Mouse (Mus musculus): ENCODE measurements around the gene Klrb1f.
A peak's percentile ranks its signal among the peaks of the same experiment; 100 is the strongest.
"Not testable (repeated sequence)": the region's sequence is repeated elsewhere in the genome, so short reads cannot be mapped to it uniquely, and the experiment has no call there.

The Klrb1f gene

GRCm38 (mm10) chr6:129048857-129049473 is 3.3 kb downstream of the Klrb1f start:
- peak; percentile 49 for DNase-seq (ENCODE audit: low read depth, low spot score)

DNA sequence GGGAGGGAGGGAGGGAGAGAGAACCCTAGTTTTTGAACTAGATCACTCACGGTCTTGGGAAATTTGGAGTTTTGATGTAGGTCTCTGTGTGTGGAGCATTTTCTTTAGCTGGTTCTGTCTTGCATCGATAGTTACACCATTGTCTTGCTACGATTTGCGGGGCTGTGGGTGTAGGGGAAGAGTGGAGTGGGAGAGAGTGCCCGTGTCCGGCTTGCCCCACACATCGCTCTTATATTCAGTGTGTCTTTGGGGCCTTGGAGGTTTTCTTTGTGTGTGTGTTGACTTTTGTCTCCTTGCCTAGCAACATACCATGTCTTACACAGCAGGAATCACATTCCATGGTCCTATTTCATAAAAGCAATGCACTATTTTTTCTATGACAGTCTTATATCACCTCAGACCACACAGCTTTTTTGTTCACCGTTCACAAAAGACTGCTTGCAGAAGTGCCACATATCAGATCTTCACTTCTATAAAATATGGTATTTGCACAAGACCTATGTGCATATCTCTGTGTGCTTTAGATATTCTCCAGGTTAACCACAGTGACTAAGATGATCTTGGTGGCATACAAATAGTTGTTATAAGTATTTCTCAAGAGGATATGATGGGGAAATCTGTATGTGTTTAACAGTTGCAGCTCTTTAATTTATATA is 4.0 kb downstream of the Klrb1f start:
- DNase-seq (ENCODE audit: low read depth, low spot score) = no peak

DNA sequence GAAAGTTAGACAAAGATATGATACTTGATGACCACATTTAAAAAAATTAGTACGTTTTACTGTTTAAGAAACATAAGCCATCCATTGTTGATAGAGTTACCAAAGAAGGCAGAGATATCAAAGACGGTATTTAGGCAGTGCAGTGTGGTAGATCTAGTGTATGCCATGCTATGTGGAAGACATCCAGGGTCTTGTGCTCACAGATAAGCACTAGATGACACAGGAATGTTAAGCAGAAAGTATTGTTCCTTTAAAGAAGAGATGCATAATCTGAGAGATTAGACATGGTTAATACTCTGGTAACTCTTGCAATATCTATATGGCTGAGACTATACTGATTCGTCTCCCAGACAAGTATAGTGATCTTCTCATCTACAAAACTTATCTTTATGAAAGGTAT is 5.4 kb downstream of the Klrb1f start:
- DNase-seq (ENCODE audit: low read depth, low spot score) = no peak

DNA sequence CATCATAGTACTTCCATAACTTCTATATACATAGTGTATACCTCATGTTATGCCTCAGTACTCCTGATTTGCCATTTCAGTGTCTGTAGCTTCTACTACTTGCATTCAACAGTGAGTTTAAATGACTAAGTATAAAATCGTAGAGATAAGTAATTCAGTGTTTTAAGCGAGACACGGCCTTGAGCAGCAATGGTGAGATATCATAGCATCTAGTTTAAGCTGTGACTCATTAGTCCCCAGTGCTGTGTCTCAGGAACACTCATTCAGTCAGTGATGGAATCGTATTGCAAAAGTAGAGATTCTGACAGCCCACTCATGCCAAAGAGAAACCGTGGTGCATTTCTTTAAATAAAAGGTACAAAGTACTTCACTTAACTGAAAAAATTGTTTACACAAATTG is 6.0 kb downstream of the Klrb1f start:
- no peak for DNase-seq (ENCODE audit: low read depth, low spot score)

DNA sequence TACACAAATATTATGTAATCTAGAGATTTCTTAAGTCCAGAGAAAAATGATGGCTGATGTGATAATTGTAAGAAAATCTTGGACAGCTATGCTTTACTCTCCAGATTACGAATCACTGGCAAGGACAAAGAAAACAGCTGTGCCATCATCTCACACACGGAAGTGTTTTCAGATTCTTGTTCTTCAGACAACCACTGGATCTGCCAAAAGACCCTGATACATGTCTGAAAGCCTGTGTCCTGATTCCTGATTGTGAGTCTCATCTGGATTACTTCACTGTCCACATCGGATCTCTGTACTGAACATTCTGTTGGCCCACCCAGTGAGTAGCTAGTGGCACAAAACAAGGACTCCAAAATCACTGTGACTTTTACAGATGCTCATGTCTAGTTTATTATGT is 10.5 kb downstream of the Klrb1f start:
- DNase-seq (ENCODE audit: low read depth, low spot score) = no peak

DNA sequence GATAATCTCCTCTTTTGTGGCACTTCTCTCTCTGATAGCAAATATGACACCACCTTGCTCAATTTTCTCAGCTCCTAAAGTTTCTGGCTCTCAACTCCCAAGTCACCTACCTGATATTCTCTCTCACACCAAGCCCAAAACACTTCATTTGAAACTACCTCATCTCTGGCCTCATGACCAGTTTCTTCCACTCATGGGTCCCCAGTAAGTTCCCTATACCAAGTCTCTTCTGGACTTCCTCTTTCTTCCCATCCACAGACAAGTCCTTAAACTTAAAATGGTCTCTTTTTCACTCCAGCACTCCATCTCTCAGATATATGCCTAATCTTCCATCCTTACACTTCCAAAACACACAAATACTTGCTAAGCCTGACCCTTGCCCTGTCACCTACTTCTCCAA is 12.3 kb downstream of the Klrb1f start:
- no peak for DNase-seq (ENCODE audit: low read depth, low spot score)

GRCm38 (mm10) chr6:129065407-129065806 is 19.7 kb downstream of the Klrb1f start:
- DNase-seq (ENCODE audit: low read depth, low spot score) = no peak

DNA sequence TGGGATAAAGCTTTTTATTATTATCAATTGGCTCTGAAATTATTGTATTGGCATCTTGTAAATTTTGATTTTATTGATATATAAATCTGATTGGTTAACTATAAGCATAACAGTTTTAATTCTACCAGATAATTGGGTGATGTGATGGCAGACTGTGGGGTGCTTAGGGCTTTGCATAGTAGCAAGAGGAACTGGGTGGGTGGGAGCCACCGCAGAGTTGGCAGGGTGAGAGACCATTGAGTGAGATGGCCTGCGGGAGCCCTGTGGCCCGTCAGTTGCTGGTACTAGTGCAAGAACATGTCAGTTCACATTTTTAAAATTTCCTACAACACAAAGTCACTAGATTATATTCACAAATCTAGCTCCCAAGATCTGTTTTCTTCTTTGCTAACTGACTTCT is 20.2 kb downstream of the Klrb1f start:
- no peak for DNase-seq (ENCODE audit: low read depth, low spot score)

DNA sequence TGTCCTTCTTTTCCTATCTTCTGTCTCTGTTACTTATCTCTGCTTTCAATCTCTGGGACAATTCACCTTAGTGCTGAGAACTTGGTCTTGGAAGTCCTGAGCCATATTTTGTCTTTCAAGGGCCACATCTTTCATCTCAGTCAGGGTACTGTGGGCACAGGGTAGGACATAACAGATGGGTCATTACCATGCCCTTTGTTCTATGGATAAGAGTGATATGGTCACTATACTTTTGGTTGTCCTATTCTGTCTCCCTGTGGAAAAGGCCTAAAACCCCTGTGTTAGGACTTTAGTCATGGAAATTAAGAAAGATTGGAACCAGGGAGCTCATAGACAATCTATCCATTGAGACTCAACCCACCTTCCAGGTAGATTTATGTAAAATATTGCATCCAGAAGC is 20.8 kb downstream of the Klrb1f start:
- no peak for DNase-seq (ENCODE audit: low read depth, low spot score)

DNA sequence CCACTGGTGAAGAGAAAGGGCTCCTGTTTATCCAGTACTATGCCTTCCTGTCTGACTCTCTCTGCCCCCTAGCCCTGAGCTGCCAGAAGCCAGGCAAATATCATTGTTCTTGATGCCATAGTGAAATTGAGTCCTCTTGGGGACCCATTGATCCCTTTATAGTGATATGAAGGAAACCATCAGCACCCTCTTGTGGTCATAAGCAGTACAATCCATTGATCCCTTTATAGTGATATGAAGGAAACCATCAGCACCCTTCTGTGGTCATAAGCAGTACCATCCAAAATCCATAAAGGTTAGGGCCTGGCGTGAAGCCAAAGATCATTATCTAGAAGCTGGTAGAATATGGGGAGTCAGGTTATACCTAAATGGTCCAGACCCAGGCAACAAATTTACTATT is 21.3 kb downstream of the Klrb1f start:
- peak; percentile 25 for DNase-seq (ENCODE audit: low read depth, low spot score)

GRCm38 (mm10) chr6:129085098-129085497 is 39.4 kb downstream of the Klrb1f start:
- no peak for DNase-seq (ENCODE audit: low read depth, low spot score)

GRCm38 (mm10) chr6:129086031-129086430 is 40.3 kb downstream of the Klrb1f start:
- not testable (repeated sequence) for DNase-seq (ENCODE audit: low read depth, low spot score)

- peak; percentile 27 for DNase-seq (ENCODE audit: low read depth, low spot score)
Measured at GRCm38 (mm10) chr6:129088161-129088560, 42.5 kb downstream of the Klrb1f start.

GRCm38 (mm10) chr6:129088596-129088995 is 42.9 kb downstream of the Klrb1f start:
- DNase-seq (ENCODE audit: low read depth, low spot score) = not testable (repeated sequence)

DNA sequence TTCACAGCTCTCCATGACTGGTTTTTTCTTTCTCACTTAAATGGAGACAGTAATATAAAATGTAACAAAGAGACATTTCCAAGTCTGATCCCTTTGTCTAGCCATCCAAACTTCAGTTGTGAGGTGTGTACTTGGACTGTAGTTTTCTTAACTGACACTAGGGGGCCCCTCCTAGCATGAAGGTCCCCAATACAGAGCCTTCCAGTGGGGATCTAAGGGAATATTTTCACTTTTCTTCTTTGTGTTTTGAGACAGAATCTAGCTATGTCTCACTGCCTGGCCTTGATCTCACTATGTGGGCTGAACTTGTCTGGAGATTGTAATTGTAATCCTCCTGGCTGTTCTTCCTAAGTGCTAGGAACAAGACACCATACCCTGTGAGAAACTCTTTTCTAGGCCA is 49.5 kb downstream of the Klrb1f start:
- DNase-seq (ENCODE audit: low read depth, low spot score) = peak; percentile 32

DNA sequence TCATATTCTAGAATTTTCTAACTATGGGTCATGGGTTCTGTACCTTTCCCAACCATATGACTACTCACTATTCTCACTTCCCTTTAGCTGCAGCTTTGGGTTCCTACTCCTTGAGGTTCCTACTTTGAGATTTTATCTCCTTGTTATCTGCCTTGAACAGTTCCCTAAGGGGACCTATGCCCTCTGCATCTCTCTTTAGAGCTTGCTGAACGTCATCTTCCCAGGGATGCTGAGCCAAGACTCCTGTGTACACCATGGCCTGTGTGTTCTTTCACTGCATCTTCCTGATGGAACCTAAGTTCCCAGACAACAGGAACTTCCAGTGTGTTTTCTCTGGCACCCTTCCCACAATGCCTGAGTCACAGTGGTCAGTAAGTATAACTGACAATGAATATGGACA is 52.2 kb downstream of the Klrb1f start:
- no peak for DNase-seq (ENCODE audit: low read depth, low spot score)

DNA sequence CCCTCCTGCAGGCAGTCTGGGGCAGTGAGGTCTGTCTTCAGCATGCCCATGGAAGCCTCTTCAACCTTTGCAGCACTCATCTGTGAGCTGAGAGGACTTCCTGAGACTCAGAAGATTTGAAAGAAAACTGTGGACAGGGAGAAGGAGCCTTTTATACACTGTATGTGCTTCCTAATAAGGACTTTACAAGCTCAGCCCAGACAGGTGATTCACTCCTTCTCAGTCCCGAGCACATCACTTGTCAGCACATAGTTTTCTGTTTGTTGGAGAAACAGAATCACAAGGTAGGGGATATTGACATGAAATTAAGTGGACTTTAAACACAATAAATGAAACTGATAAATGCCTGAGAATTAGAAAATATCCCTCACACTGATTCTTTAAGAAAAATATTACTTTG is 55.1 kb downstream of the Klrb1f start, which contains the start of gene Clec2e:
Clec2e (minus strand) TSS at position 120 of the 400 bp plus-strand sequence.
- DNase-seq (ENCODE audit: low read depth, low spot score) = not testable (repeated sequence)

- no peak for DNase-seq (ENCODE audit: low read depth, low spot score)
Measured at GRCm38 (mm10) chr6:129101604-129102003, 55.9 kb downstream of the Klrb1f start.

- DNase-seq (ENCODE audit: low read depth, low spot score) = no peak
Measured at GRCm38 (mm10) chr6:129102858-129103555, 57.3 kb downstream of the Klrb1f start.

Measured in mesoderm, embryonic 11.5 days (tissue).